Mouse (Mus musculus): ENCODE measurements around the gene D430041D05Rik.

DNA sequence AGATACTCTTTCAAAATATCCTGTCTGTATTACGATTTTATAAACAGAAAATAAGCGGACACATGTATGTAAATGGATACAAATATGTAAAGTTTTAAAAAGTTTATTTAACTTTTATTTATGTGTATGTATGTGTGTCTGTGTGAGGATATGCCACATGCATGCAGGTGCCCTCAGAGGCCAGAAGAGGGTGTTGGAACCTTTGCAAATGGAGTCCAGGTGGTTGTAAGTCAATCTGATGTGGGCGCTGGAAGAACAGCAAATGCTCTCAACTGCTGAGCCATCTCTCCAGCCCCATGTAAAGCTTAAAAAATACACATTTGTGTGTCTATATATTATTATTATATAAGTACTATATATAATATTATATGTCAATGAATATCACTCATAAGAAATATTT, 237.4 kb downstream of the D430041D05Rik start:
- TF ChIP-seq POLR2A (IDR thresholded peaks at IDR 0.05; ENCODE audit: low read depth, low read length) (no peak), CTCF (IDR thresholded peaks at IDR 0.05; ENCODE audit: borderline replicate concordance, insufficient read depth, low read length) (no peak)
